Mouse (Mus musculus) right cerebral cortex, postnatal 25 days (tissue): ENCODE measurements around the gene Bpifb9a.
"Not testable (repeated sequence)": the region's sequence is repeated elsewhere in the genome, so short reads cannot be mapped to it uniquely, and the experiment has no call there.

Experiments used
- DNase-seq: peaks from one replicate; pipeline ENCODE4 v3.0.0; 2022

Bpifb9a gene

DNA sequence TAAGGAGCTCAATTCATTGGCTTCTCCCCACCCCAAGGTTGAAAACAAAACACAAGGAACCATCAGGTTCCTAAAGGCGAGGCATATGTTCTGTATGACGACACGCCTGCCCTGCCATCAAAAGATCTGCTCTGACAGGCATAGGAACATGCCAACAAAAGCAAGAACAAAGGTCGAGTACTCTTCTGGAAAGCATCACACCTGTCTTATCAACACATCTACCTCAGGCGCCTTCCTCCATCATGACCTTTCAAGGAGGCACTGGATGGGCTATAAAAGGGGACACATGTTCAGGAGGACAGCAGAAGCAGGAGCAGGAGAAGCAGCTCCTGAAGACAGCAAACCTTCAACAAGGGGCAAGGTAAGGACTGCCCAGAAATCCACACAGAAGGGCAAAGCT is at the start of gene Bpifb9a:
Gene Bpifb9a (plus strand): TSS at position 301 of the 400 bp plus-strand sequence.
- not testable (repeated sequence) for DNase-seq

DNA sequence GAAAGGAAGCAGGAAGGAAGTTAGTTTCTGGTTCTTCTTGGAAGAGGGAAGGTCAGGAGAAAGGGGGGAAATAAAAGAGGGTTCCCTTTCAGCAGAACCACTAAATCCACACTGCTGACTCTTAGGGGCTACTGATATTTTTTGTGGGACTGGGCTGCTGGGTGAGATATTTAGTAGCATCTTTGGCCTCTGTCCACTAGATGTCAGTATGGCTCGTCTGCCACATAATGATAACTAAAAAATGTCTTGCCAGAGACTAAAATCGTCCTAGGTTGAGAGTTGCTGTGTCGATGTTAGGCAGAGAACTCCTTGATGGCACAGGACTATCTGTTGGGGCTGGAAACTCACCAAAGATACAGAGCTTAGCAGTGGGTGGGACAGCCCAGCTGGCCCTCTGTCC is 48.5 kb upstream of the Bpifb9a start:
- no peak for DNase-seq

DNA sequence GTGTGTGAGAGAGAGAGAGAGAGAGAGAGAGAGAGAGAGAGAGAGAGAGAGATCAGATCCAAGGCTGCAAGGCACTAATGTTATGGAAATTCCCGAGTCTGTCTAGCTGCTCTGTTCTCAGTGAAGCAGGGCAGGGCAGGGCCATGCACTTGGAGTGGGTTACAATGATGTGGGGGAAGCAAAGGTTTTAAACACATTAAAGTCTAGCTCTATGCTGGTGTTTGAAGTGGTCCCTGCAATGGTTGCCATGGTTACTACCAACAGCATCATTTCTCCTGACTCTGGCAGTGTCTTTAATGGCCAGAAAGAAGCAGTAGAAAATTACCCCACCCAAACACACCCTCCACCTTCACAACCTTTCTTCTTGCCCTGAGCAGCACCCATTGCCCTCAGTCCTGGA is 46.5 kb upstream of the Bpifb9a start:
- DNase-seq, result no peak

DNA sequence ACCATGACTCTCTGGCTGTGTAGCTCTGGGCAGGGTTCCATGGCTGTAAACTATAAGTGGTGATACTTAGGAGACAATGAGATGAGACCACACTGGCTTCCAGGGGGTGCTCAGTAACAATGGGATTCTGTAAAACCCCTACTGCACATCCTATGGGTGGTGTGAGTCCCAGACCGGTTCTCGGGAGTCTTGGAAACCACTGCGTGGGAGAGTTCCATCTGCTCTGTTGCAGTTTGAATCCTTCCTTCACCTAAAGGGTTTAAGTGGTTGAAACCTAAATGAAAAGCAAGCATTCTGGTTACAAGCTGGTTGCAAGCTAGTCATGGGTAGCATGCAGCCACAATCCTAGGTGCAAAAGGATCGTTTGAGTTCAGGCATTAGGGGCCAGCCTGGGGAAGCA is 45.8 kb upstream of the Bpifb9a start:
- peak; percentile 68 for DNase-seq

DNA sequence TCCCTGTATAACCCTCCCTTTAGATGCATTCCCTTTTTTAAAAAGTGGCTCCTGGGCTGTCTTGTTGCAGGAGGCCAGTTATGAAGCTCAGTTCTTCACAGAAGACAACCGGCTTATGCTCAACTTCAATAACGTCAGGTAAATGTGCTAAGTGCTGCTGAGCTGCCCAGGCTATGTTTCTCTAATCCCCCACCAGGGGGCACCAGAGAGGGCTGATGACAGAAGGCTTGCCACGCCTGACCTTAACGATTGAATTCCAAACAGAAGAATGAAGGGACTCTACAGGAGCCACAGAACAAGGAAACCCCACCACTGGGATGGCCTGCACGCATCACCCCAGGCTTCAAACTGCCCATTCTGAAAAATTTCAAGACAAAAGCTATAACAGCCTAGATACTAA is 42.5 kb upstream of the Bpifb9a start:
- peak; percentile 31 for DNase-seq

DNA sequence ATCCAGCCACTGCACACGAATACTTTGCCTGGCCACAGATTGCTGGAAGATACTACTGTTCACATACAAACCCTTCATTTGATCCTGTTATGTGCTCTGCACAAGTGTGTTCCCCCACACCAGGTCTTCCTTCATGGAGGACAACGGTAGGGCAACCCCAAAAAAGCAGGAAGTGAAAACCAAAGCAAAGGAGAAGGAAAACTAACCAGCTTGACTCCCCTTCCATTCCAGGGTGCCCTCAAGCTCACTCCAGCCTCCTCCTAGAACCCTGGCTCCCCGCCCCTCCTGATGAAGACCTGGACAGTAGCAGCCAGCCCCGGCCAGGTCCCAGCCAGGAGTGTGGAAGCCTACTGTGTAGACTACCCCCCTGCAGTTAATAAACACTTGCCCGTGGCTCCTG is 37.7 kb upstream of the Bpifb9a start:
- DNase-seq, result no peak

DNA sequence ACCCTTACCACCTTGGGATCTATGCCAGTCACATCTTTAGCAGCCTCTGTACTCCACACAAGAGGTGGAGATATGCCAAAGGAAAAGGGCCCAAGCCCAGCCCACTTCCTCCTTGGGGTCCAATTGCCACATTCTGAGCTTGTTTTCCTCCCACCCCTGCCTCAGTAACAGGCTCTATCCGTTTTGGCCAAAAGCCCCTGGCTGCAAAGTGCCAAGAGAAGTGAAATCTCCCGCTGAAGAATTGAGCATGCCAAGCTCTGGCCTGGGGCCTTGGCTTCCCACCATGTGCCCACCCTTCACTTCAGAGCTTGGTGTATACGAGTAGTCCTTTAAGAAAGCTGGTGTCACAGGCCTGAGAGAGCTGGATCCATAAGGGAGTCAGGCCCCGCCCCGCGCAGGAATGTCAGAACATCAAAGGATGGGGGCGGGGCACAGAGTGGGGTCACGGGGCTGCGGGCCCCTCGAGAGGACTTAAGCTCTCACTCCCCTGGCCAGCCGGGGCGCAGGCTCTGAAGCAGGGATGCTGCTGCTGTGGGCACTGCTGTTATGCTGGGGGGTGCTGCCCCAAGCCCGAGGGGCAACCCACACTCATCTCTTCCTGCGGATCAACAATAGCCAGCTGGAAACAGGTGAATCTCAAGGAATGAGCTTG is 34.3 kb upstream of the Bpifb9a start, which contains the start of gene Bpifb5:
Gene Bpifb5 (plus strand): TSS at position 478 of the 652 bp plus-strand sequence.
- no peak for DNase-seq

DNA sequence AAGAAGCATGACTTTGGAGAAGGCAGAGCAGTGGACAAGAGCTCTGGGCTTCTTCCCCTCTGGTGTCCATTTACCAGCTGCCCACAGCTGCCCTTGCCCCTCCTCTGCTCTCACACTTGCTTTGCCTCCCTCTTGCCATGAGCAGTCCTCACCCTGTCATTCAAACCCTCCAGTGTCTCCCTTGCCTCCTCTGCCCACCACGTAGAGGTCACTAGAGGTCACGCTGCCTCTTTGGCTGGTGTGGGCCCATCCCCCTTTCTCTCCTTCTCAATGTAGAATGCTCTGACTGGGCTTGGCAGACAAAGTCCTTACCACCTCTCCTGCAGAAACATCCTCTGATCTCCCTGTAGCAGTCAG is 33.8 kb upstream of the Bpifb9a start:
- DNase-seq, result no peak

DNA sequence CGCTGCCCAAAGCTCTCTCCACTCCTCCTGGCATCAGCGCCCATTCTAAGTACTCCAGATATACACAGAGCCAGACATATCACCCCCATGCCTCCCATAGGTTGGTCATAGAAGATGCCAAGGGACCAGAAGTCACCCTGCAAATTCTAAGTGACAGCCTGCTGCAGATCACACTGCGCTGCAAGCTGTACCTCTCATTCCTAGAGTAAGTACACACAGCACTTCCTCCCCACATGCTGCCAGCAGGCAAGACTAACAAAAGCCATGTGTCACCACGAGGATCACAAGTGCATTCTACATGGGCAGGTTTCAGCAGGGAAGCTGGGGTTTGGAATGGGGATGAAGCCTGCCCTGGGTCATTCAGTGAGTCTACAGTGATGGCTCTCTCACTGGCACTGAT is 30.7 kb upstream of the Bpifb9a start:
- no peak for DNase-seq

DNA sequence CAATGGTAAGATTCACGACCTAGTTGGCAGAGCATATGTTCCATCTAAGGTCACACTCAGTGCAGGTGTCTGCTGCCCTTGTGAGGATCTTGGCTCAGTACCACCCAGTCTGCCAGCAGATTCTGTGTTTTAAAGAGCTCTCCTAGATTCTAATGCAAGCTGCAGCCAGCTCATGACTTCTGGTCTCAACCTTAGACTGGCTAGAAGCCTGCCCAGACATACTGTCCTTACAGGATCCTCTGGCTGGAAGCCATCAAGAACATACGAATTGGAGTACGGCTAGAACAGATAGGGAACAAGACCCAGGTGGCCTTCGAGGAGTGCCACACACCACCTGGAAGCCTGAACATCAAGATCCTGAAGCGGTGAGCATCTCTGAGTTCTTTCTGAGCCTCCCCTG is 29.8 kb upstream of the Bpifb9a start:
- DNase-seq, result no peak

DNA sequence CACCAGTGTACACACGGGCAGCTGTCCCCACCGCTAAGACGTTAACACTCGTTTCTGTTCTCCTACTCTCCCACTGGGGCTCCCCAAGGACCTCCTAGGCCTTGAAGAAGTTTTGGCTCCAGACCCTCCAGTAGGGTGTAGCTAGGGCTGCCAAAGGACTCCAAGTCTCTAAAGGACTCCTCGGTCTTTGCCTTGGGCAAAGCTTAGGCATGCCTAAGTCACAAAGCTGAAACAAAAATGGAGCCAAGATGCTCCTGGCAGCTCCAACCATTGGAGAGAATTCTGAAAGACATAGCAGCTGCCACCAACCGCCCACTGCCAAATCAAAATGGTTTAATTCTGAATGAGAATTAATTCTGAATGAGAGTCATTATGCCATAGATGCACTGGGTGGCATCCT is 24.2 kb upstream of the Bpifb9a start:
- no peak for DNase-seq

DNA sequence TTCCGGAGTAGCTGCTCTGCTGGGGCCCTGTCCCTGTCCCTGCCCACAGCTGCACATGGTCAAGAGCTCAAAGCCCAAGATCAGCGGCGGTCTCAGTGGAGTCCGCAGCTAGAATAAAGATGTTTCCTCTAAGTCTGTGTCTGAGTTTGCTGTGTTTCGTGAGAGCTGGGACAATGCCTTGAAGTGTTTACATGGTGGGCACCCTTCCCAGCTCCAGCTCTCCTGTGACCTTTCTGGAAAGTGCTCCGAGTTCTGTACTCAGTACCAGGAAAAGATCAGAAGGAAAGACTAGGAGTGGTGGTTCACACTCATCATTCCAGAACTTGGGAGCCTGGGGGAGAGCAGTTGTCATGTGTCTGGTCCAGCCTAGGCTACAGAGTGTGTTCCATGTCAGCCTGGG is 16.9 kb upstream of the Bpifb9a start:
- DNase-seq, result no peak

DNA sequence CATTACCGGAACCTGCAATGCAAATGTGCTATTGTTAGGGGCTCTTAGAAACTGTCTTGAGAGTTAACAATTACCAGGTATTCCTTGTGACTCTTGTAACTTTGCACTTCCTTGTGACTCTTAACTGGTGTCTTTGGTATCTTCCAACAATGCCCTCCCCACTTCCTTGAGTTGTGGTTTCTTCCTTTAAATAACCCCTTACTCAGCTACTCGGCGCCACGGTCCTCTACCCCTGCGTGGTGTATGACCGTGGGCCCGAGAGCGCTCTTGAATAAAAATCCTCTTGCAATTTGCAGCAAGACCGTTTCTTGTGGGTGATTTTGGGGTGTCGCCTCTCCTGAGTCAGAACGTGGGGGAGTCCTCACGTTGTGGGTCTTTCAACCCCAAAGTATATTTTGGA is 14.9 kb upstream of the Bpifb9a start:
- DNase-seq, result not testable (repeated sequence)

DNA sequence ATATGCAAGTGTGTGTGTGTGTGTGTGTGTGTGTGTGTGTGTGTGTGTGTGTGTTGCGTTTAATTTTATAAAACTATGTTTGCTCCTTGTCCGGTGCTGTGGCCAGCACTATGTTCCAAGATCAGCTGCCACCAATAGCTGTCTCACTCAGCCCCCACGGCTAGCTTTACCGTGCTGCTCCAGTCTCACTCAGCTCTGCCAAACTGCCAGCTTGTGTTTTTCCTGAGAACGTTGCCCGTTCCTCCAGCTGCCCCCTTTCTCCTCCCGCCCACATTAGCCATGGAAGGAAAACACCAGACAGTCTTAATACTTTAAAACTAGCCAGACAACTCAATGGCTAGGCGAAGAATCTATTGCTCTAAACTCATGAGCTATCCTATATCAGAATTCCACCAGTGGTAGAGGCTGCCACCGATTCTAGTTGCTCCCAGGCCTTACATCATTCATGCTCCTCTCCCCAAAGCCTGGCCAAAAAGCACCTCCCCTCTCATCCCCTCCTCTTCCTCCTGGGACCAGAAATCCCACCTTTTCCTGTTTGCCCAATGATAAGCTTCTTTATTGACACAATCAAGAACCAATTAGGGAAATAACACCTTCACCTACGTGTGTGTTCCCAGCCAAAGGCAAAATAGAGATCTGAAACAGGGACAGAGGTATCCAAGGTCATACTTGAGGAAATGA is 14.2 kb upstream of the Bpifb9a start:
- peak; percentile 69 for DNase-seq

DNA sequence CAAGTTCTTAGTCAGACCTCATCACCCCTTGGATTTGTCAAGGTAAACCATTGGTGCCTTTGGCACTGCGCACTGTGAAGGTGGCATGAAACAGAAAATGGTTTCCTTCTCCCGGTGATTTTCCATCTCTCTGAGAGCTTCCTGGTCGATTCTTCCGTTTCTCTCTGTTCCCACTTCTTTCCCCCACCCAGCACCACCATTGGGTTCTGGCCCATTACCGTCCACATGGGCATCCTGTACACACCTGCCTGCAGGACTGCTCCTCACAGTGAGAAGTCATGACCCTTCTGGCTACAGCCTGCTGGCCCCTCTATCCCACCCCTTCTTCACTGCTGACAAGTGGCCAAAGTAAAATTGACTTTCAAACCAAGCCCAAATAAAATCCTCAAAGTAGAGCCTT is 12.3 kb upstream of the Bpifb9a start:
- no peak for DNase-seq

DNA sequence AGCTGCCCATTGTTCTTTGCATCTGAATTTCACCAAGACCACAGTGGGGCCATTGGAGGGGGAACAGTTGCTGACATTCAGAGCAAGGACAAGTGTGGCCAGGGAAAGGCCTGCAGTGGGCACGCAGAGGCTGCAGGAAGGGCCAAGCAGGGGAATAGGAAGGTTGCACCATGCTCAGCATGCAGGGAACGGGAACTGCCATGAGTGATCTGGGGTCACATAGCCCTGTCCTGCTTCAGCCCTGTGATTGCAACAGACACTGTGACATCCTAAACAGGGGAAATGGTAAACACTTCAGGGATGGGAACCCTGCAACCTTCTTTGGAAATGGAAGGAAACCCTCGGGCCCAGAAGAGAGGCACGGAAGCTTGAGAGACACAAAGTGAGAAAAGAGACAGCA is 2.4 kb upstream of the Bpifb9a start:
- not testable (repeated sequence) for DNase-seq

DNA sequence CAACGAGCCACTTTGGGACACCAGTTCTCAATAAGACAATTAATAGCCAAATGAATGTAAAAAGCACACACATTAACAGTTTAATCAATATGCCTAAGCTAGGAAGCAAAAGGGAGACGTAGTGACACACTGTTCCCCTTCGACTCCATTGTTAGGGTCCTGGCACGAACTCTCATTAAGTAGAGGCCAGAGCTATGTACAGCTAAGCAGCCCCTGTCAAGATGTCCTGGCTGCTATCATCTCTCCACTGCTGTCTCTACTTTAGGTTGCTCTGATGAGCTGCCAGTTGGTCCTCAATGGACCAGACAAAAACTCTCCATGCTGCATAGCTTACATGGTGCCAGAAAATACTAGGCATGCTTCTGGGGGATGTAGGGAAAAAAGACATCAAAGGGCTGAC is 1.9 kb upstream of the Bpifb9a start:
- DNase-seq, result no peak

DNA sequence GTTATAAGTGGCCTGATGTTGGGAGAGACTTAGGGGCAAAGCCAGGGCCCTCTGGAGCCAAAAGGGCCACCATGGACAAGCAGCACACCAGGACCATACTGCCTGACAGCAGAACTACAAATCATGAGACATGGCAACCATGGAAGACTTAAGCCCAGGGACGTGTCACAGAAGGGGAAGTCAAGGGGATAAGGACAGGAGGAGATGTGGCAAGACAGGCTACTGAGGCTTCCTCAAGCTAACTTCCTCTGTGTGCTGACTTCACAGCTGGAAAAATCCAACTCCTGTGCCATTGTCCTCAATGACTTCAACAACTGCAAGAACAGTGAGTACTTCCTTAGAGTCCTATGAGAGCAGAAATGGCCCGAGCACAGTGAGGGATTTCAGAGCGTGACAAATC is 6.7 kb downstream of the Bpifb9a start:
- DNase-seq, result not testable (repeated sequence)

DNA sequence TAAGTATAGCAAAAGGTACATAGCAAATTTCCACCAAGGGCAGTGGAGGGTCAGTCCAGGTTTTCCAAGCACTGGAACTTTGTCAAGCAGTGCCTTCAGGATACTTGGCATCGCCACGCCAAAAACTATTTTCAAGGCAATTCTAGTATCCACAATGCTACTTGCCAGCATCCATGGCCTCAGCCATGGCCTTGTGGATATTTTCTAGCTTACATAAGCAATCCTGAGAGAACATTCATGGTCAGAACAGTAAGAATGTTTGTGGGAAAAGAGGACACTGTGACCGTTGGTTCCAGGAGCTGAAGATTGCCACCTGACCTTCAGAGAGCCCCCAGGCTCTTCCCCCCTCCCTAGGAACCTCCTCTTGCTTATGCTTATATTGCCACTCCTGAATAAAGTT is 34.2 kb downstream of the Bpifb9a start:
- not testable (repeated sequence) for DNase-seq

DNA sequence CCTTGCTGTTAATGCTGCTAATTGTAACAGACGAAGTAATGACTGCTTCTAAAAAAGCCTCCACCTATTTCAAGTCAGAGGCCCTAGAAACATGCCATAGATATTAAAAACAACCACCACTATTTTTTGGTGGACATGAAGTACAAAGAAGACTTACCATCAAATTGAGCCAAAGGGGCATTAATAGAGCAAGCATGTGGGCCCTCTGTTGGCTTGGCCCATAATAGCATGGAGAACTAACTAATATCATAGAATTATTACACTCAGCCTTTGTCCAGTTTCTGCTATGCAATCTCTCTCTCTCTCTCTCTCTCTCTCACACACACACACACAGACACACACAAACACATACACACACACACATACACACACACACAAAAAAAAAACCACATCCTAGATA is 35.2 kb downstream of the Bpifb9a start:
- no peak for DNase-seq

DNA sequence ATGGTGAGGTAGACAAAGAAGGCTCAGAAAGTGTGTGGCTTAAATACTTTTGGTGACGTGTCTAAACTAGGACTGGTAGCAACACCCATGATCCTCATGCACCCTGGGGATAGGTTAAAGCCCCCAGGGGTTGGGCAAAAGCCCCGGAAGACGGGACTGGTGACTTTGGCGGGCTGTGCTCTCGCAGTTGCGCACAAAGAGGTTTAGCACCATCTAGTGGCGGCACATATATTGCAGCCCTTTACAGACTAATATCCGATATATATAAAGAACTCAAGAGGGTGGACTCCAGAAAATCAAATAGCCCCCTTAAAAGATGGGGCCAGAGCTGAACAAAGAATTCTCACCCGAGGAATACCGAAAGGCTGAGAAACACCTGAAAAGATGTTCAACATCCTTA is 37.1 kb downstream of the Bpifb9a start:
- DNase-seq, result peak; percentile 12

DNA sequence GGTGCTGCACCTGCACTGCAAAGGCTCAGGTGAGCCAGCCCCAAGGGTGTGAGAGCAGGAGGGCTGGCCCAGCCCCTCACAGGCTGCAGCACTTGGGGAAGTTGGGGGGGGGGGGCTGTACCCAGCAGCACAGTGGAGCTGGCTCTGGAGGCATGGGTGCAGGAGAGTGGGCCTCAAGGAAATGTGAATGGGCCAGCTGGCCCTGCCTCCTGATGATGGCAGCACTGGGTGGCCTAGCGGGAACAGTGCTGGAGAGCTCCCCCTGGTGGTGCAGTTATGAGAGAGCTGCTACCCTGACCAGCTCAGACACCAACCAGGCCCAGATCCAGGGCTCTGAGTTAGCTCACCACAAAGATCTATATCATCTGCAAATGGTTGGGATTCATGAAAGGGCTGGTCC is 42.8 kb downstream of the Bpifb9a start:
- DNase-seq, result peak; percentile 35

DNA sequence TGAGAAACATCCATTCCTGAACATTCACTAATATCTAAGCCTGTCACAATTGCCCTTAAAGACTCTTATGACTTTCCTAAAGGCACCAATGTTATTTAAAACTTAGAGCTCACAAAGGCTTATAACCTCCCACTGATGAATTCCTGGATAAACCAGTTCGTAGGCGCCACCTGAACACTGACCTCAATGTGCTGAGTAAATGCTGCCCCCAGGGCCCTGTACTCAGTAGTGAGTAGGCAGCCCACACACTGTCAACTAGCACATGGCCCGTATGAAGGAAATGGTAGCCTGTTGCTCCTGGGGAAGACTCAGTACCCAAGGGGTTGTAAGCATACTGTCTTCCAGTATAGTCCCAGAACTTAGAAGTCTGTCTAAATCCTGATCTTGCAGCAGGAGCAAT is 44.1 kb downstream of the Bpifb9a start:
- no peak for DNase-seq

DNA sequence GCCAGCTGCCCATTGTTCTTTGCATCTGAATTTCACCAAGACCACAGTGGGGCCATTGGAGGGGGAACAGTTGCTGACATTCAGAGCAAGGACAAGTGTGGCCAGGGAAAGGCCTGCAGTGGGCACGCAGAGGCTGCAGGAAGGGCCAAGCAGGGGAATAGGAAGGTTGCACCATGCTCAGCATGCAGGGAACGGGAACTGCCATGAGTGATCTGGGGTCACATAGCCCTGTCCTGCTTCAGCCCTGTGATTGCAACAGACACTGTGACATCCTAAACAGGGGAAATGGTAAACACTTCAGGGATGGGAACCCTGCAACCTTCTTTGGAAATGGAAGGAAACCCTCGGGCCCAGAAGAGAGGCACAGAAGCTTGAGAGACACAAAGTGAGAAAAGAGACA is 47.0 kb downstream of the Bpifb9a start:
- DNase-seq, result not testable (repeated sequence)

DNA sequence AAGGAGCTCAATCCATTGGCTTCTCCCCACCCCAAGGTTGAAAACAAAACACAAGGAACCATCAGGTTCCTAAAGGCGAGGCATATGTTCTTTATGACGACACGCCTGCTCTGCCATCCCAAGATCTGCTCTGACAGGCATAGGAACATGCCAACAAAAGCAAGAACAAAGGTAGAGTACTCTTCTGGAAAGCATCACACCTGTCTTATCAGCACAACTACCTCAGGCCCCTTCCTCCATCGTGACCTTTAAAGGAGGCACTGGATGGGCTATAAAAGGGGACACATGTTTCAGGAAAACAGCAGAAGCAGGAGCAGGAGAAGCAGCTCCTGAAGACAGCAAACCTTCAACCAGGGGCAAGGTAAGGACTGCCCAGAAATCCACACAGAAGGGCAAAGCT is 49.3 kb downstream of the Bpifb9a start, which contains the start of gene Bpifb9b:
Gene Bpifb9b (plus strand): TSS at position 301 of the 400 bp plus-strand sequence.
- not testable (repeated sequence) for DNase-seq
